Mouse (Mus musculus) liver, embryonic 14.5 days (tissue): ENCODE measurements around the gene Fcer1g.

Experiments
- CTCF ChIP-seq: IDR thresholded peaks from 2 replicates; pipeline ENCODE4 v1.5.1; 2016; ENCODE audit warnings: antibody characterized with exemption, low read depth, control low read depth
- EP300 ChIP-seq: IDR thresholded peaks from 2 replicates; pipeline ENCODE4 v1.6.1; 2016; ENCODE audit warnings: antibody characterized with exemption, low read depth

- no peak for TF ChIP-seq EP300
- no peak for TF ChIP-seq CTCF
Observed at GRCm38 (mm10) chr1:171185655-171186054, 48.5 kb downstream of the Fcer1g start.
